Mouse (Mus musculus) adrenal gland (tissue): ENCODE measurements around the gene Hoxa13.

Experiments
- intact Hi-C: fragments of 180-260 bp; cut with DNase I; formaldehyde crosslinking; loops from one replicate; pipeline ENCODE4 v1.15.1; 2025

The Hoxa13 gene

GRCm38 (mm10) chr6:52270494-52271480, 10.1 kb upstream of the Hoxa13 start:
- intact Hi-C loops: loop anchor here (2.0 kb wide), 1 partner anchor 306 kb away; no protein-coding TSS in a partner anchor

- intact Hi-C loops: no loop called here
Observed at GRCm38 (mm10) chr6:52268756-52269155, 8.1 kb upstream of the Hoxa13 start.

- intact Hi-C loops: no loop called here
Observed at GRCm38 (mm10) chr6:52268341-52268740, 7.7 kb upstream of the Hoxa13 start.

- intact Hi-C loops: no loop called here
Observed at GRCm38 (mm10) chr6:52267691-52268090, 7.0 kb upstream of the Hoxa13 start.

- intact Hi-C loops: no loop called here
Observed at GRCm38 (mm10) chr6:52267221-52267620, 6.5 kb upstream of the Hoxa13 start.

- intact Hi-C loops: no loop called here
Observed at GRCm38 (mm10) chr6:52266666-52266985, 5.9 kb upstream of the Hoxa13 start.

GRCm38 (mm10) chr6:52265913-52266665, 5.4 kb upstream of the Hoxa13 start:
- intact Hi-C loops: no loop called here

GRCm38 (mm10) chr6:52265306-52265912, 4.7 kb upstream of the Hoxa13 start:
- intact Hi-C loops: no loop called here

GRCm38 (mm10) chr6:52264106-52264790, 3.6 kb upstream of the Hoxa13 start:
- intact Hi-C loops: loop anchor here (5.0 kb wide), 1 partner anchor 43 kb away; no protein-coding TSS in a partner anchor

- intact Hi-C loops: loop anchor here (5.0 kb wide), 1 partner anchor 44 kb away; no protein-coding TSS in a partner anchor
Observed at GRCm38 (mm10) chr6:52263321-52263585, 2.6 kb upstream of the Hoxa13 start.

- intact Hi-C loops: loop anchor here (5.0 kb wide), 1 partner anchor 45 kb away; no protein-coding TSS in a partner anchor
Observed at GRCm38 (mm10) chr6:52262463-52263320, 2.0 kb upstream of the Hoxa13 start.

GRCm38 (mm10) chr6:52261751-52262462, 1.2 kb upstream of the Hoxa13 start:
- intact Hi-C loops: loop anchor here (5.0 kb wide), 1 partner anchor 45 kb away; no protein-coding TSS in a partner anchor

GRCm38 (mm10) chr6:52259811-52260261, 844 bp downstream of the Hoxa13 start:
- intact Hi-C loops: loop anchor here (5.0 kb wide), 3 partner anchors 47 to 657 kb away; no protein-coding TSS in a partner anchor

GRCm38 (mm10) chr6:52259081-52259790, 1.4 kb downstream of the Hoxa13 start:
- intact Hi-C loops: loop anchor here (5.0 kb wide), 2 partner anchors 583 to 658 kb away; no protein-coding TSS in a partner anchor

GRCm38 (mm10) chr6:52256956-52257355, 3.7 kb downstream of the Hoxa13 start:
- intact Hi-C loops: loop anchor here (5.0 kb wide), 2 partner anchors 585 to 660 kb away; no protein-coding TSS in a partner anchor

- intact Hi-C loops: no loop called here
Observed at GRCm38 (mm10) chr6:52253511-52254500, 6.9 kb downstream of the Hoxa13 start.

- intact Hi-C loops: no loop called here
Observed at GRCm38 (mm10) chr6:52252775-52253376, 7.8 kb downstream of the Hoxa13 start.
